Mouse (Mus musculus) ES-Bruce4 (cell line): ENCODE results near the gene Utp4. TPM values are rescaled to one million over a fixed set of nuclear protein-coding genes. Genes with fewer than 3 reads are reported as not detected.
A peak's percentile ranks its signal among the peaks of the same experiment; 100 is the strongest.
"Not testable (repeated sequence)": the region's sequence is repeated elsewhere in the genome, so short reads cannot be mapped to it uniquely, and the experiment has no call there.

Experiments used
- H3K27ac ChIP-seq: 2 replicates; pipeline ENCODE4 v1.5.1; 2012; ENCODE audit warnings: low read length, inconsistent platforms; ENCODE audit not compliant: insufficient read depth
- H3K27me3 ChIP-seq: 2 replicates; pipeline ENCODE4 v1.6.1; 2012; ENCODE audit warnings: mild to moderate bottlenecking, low read length, inconsistent platforms; ENCODE audit not compliant: control insufficient read depth, poor library complexity, insufficient read depth, severe bottlenecking
- H3K36me3 ChIP-seq: 2 replicates; pipeline ENCODE4 v1.6.1; 2012; ENCODE audit warnings: inconsistent platforms, mild to moderate bottlenecking, low read length, moderate library complexity; ENCODE audit not compliant: control insufficient read depth, poor library complexity, insufficient read depth, severe bottlenecking
- H3K4me1 ChIP-seq: one replicate; pipeline ENCODE4 v1.8.1; 2011; ENCODE audit warnings: low read length; ENCODE audit not compliant: control insufficient read depth, insufficient read depth
- H3K4me3 ChIP-seq: 2 replicates; pipeline ENCODE4 v1.5.1; 2011; ENCODE audit warnings: low read depth, mild to moderate bottlenecking, low read length
- H3K9ac ChIP-seq: 2 replicates; pipeline ENCODE4 v1.6.1; 2012; ENCODE audit warnings: low read depth, mild to moderate bottlenecking, inconsistent platforms; ENCODE audit not compliant: poor library complexity, severe bottlenecking
- H3K9me3 ChIP-seq: replicated peaks from 2 replicates; pipeline ENCODE4 v1.6.1; 2012; ENCODE audit warnings: mild to moderate bottlenecking, low read length, inconsistent platforms; ENCODE audit not compliant: control insufficient read depth, poor library complexity, insufficient read depth, severe bottlenecking
- CTCF ChIP-seq: IDR thresholded peaks from one replicate; pipeline ENCODE4 v1.8.1; 2011; ENCODE audit warnings: low read depth, low read length
- EP300 ChIP-seq: IDR thresholded peaks from 2 replicates; pipeline ENCODE4 v1.6.1; 2011; ENCODE audit warnings: low read depth, low read length; ENCODE audit not compliant: insufficient read depth
- POLR2A ChIP-seq: IDR thresholded peaks from one replicate; pipeline ENCODE4 v1.8.1; 2011; ENCODE audit warnings: low read length; ENCODE audit not compliant: insufficient read depth
- polyA plus RNA-seq: library from polyadenylated mRNA; stranded (reverse); fragments of >200 nt; gene quantifications from 2 replicates; pipeline ENCODE4 v1.2.4, GENCODE M21; 2011; ENCODE audit warnings: low read depth; ENCODE audit not compliant: missing spikeins, insufficient read depth, insufficient read length

The Utp4 gene
- polyA plus RNA-seq, 1 experiment, result 109 TPM

DNA sequence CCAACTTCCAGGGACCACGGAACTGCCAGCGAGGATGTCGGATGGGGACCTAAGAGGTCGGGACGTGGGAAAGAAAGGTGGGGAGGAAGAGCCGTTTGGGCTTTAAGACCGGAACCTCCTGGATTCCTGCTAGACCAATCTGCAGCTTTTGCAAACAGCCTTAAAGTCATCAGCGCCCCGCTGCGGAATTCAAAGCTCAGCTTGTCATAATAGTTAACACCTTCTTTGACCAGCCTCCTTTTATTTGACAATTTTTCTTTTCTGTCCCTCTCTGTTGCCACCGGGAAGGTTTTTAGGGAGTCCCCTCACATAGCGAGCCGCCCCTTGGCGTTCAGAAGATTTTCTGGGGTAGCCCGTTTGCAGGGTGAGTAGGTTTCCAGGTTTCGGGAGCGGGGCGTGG, 23.4 kb upstream of the Utp4 start, which contains the start of gene Has3:
Gene Has3 (plus strand): TSS at position 192 of the 400 bp plus-strand sequence.
- Histone ChIP-seq H3K9me3 (no peaks in the 10 kb centered on the region), H3K4me1 (no peaks in the 10 kb centered on the region), H3K4me3 (peak within 1 kb of the TSS; percentile 50), H3K36me3 (no peaks in the 10 kb centered on the region), H3K27ac (no peak within 1 kb of the TSS), H3K27me3 (peaks cover 12% of the 10 kb centered on the region), H3K9ac (peak within 1 kb of the TSS; percentile 65)
- TF ChIP-seq EP300 (no peak), CTCF (no peak), POLR2A (no peak)

DNA sequence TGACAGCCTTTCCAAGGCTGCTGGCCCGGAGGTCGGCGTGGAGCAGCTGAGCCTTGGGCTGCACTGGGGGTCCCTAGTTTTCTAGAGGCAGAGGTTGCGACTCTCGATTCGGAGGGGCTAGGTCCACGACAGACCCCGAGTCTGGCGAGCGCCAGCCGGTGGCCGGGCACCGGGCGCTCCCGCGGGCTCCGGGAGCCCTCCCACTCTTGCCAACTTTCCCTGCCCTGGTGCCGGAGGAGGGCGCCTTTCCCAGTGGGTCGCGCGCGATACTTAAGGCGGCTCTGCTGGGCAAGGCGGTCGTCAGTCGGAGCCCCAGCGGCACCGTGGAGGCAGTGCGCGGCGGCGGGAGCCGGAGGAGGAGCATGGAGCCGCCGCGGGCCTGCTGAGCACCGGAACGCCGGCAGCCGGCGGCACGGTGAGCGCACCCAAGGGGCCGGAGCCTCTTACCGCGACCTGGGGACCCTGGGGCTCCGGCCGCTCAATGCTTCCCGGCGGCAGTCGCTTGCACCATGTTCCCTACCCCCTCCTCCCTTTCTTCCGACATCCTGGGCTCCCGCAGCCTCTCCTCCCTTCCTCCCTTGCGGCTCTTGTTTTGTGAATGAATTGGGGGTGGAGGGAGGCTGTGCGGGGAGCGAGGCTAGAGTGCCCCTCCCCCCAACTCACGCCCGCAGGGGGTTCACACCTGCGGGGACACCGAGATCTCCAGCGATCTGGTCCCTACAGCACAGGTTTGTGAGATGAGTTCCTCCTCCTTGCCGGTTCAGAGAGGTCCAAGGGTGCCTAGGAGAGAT, 22.7 kb upstream of the Utp4 start:
- H3K9ac ChIP-seq, result peak overlapping the region; percentile 65
- H3K27me3 ChIP-seq, result peaks cover 12% of the 10 kb centered on the region
- H3K4me1 ChIP-seq, result no peaks in the 10 kb centered on the region
- H3K27ac ChIP-seq, result no peak overlapping the region
- TF ChIP-seq CTCF (no peak), EP300 (peak; percentile 72; the same call in 1 of the 2 replicates), POLR2A (no peak)
- no peaks in the 10 kb centered on the region for H3K36me3 ChIP-seq
- no peaks in the 10 kb centered on the region for H3K9me3 ChIP-seq
- H3K4me3 ChIP-seq, result peak overlapping the region; percentile 50

DNA sequence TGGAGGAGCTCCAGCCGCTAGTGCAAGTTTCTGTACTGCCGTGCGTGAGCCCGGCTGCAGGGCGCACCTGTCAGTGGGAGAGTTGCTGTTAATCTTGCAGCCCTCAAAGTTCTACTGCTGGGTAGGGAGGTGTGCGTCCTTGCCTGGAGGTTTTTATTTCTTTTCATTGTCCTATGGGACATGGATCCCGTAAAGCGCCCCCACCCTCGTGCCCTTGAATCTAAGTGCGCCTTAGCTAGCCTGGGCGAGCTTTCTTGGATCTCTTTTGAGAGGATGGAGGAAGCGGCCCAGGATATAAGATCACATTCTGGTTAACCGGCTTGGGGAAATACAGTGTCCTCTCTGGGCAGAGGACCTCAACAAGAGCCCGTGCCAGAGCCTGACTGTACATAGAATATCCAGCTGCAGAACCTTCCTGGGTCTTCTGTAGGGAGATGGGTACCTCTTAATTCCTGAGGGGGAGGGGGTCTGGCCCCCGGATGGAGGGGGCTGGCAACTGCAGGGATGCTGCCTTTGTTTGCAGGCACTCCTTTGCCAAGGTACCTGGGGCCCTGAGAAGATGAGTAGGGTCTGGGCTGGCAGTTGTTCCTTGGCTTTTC, 22.0 kb upstream of the Utp4 start:
- Histone ChIP-seq H3K9ac (no peak overlapping the region), H3K27me3 (peaks cover 12% of the 10 kb centered on the region), H3K27ac (no peak overlapping the region), H3K4me1 (no peaks in the 10 kb centered on the region), H3K4me3 (peak overlapping the region; percentile 50), H3K9me3 (no peaks in the 10 kb centered on the region), H3K36me3 (no peaks in the 10 kb centered on the region)
- no peak for TF ChIP-seq CTCF
- TF ChIP-seq EP300, result no peak; the same call in 1 of the 2 replicates

DNA sequence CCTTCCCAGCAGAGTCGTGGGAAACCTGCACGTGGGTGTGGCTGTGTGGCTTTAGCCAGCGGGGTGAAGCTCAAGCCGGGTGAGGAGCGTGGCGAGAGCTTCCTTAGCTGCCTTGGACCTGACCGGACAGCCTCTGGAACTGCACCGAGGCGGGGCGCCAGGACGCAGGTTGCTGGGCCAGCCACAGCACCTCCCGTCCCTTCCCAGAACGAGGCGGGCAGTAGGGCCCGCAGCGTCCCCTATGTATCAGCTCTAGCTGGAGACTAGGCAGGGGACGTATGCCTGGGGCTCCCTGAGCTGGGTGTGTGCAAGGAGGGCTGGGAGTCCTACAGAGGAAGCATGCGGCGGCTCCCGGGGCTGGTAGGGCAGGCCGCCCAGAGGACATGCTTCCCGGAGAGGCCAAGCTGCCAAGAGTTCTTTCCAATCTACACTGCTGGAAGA, 21.5 kb upstream of the Utp4 start:
- Histone ChIP-seq H3K27ac (no peak overlapping the region), H3K4me1 (no peaks in the 10 kb centered on the region), H3K4me3 (peak overlapping the region; percentile 28), H3K9me3 (no peaks in the 10 kb centered on the region), H3K36me3 (no peaks in the 10 kb centered on the region), H3K9ac (no peak overlapping the region), H3K27me3 (peaks cover 12% of the 10 kb centered on the region)
- TF ChIP-seq EP300 (0 out of 2 replicates have a peak, but pooled peaks have one; percentile 43), CTCF (peak; percentile 0), POLR2A (no peak)

DNA sequence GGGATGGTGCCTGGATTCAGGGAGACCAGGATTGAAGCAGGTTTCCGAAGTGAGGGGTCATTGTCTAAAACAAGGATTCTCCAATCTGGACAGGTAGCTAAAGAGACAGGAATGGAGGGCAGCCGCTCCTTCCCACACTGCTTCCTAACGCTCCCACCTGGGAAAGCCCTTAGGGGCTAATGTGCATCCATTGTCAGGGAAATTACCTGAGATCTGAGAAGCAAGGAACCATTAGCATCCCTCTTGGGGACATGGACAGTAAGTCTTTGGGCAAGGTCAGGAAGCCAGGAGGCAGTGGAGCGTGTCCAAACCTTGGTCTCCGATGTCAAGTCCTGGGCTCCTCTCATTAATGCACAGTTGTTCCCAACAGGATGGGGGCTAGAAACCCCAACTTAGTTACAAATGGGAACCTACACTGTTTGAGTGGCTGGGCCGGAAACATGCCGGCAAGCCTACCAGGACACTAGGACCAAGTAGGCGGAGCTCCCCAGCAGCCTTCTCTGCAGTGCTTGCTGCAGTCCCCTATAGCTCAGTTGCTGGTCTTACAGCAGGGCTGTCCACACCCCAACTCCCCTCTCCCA, 20.9 kb upstream of the Utp4 start:
- Histone ChIP-seq H3K9ac (no peak overlapping the region), H3K4me3 (peak overlapping the region; percentile 11; the same call in 1 of the 2 replicates), H3K9me3 (no peaks in the 10 kb centered on the region), H3K4me1 (no peaks in the 10 kb centered on the region), H3K27me3 (peaks cover 12% of the 10 kb centered on the region), H3K36me3 (peaks cover under 1% of the 10 kb centered on the region; the same call in 1 of the 2 replicates), H3K27ac (no peak overlapping the region)
- TF ChIP-seq CTCF, result no peak
- peak; percentile 87 for TF ChIP-seq EP300

DNA sequence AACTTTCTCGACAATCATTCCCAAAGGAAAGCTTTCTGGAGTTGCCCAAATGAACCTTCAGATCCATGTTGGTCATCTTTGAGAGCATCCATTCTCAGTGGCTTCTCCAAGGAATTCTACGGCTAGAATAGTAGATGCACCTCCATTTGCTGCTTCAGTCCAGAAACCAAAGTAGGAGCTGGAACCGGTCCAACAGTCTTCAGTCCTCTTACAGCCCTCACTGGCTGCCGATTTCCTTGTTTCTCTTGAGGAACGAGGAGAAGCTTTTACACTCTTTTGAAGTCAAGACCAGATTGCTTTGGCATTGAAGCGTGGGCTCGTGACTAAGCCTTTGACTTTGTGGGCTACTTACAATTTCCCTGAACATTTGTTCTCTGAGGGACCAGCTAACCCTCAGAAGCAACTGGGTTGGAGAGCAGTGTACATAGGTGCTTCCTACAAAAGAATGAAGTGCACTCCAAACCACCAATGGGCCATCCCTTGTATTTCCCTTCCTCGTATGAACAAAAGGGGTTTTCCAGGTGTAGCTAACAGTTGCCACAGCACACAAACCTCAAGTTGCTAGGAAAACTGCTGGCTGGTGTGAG, 13.2 kb upstream of the Utp4 start:
- no peak overlapping the region for H3K27ac ChIP-seq

DNA sequence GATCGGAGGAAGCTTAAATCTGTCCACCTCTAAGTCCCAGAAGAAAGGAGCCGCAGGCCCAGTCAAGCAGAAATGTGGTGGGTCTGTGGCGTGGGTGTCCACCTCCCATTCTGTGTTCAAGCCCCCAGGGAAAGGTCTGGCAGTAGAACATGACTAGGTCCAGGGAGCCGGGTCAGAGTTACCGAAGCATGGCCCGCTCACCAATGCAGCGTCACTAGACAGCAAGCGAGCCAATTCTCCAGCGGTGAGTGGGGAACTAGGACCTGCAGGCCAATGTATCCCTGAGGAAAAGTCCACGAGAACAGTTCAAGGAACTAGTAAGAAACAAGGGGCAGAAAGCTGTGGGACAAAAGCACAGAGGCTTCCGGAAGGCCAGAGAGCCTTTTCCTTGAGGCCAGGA, 9.3 kb upstream of the Utp4 start:
- H3K4me3 ChIP-seq, H3K9me3 ChIP-seq, H3K9ac ChIP-seq, H3K27ac ChIP-seq, H3K27me3 ChIP-seq, H3K4me1 ChIP-seq: not testable (repeated sequence)
- peaks cover 71% of the 10 kb centered on the region for H3K36me3 ChIP-seq

More for the DNA sequence above, 13.2 kb upstream of the Utp4 start:
- Histone ChIP-seq H3K36me3 (peaks cover 59% of the 10 kb centered on the region), H3K4me3 (no peak overlapping the region), H3K9me3 (no peaks in the 10 kb centered on the region), H3K4me1 (no peaks in the 10 kb centered on the region), H3K27me3 (no peaks in the 10 kb centered on the region), H3K9ac (no peak overlapping the region)
- TF ChIP-seq CTCF (no peak), EP300 (no peak), POLR2A (no peak)

DNA sequence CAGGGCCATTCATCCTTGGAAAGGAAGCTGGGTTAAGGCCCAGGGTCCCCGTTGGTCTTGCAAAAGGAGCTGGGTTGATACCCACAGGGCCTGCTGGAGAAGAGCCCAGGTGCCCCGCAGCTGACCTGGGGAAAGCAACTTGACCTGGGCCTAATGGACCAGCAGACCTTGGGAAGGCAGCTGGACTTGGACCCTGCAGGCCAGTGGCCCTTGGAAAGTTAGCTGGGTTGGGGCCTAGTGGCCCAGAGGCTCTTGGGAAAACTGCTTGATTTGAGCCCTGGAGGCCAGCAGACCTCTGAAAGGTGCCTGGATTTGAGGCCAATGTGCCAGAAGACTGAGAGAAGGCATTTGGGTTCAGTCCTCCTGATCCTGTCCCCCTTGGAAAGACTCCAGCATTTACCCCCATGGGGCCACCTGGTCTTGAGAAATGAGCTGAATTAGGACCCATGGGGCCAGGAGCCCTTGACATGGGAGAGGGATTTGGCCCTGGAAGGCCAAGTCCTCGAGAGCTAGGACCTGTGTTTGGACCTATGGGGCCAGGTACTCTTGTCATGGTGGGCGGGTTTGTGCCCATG, 8.5 kb upstream of the Utp4 start:
- H3K36me3 ChIP-seq, result peaks cover 67% of the 10 kb centered on the region
- not testable (repeated sequence) for H3K27ac ChIP-seq, H3K4me1 ChIP-seq, H3K27me3 ChIP-seq, H3K4me3 ChIP-seq, H3K9ac ChIP-seq, H3K9me3 ChIP-seq
